Mouse (Mus musculus) lung, postnatal 10 days (tissue): ENCODE measurements around the gene March7.
A peak's percentile ranks its signal among the peaks of the same experiment; 100 is the strongest.

ENCODE experiments used
- DNase-seq: peaks from one replicate; pipeline ENCODE4 v3.0.0; 2021

March7 gene

DNA sequence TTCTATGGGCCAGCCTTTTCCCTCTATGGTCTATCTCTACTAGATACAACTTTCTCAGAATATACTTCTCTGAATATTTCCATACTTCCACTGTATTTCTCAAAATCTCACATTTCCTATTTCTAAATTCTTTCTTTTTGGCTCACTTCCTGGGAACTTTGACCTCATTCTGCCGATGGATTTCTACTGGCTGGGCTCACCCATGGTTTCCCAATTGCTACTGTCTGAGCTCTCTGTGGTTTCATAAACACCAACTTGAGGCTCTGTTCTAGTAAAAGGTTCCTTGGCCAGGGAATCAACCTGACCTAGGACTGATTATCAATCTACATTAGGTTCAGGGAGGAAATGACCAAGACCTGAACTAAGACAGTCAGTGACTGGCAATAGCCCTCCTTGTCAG lies 79.8 kb downstream of the March7 start:
- peak; percentile 29 for DNase-seq

DNA sequence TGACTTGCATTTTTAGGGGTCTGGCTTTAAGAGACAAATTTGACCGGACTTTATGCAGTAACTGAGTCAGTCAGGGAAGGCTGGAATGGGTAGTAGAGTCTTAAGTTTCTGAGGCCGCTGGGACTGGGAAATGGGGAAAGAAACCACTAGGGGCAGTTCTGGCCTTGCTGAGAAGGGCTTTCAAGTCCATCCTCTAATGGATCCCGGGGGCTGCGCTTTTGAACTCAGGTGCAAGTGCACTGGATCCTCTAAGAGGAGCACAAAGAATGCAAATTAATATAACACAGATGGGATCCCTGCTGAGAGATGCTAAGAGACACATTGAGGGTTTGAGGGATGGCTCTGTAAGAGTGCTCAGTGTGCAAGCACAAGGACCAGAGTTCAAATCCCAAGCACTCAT lies 81.7 kb downstream of the March7 start:
- DNase-seq = no peak

DNA sequence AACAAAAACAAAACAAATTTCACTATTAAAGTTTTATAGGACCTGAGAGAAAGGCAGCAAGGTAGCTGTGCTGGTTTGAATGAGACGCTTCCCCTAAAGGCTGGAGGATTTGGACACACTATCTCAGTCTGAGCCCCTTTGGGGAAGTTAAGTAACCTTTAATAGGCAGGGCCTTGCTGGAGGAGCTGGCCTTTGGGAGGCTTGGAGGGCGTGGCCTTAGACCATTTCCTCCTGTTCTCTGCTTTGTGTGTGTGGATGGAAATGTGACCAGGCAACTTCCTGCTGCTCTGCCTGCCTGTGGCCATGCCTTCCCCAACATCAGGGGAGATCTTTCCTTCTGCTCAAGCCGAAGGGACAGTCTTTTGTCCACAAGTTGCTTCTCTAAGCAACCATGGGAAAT lies 88.6 kb downstream of the March7 start:
- peak; percentile 25 for DNase-seq

DNA sequence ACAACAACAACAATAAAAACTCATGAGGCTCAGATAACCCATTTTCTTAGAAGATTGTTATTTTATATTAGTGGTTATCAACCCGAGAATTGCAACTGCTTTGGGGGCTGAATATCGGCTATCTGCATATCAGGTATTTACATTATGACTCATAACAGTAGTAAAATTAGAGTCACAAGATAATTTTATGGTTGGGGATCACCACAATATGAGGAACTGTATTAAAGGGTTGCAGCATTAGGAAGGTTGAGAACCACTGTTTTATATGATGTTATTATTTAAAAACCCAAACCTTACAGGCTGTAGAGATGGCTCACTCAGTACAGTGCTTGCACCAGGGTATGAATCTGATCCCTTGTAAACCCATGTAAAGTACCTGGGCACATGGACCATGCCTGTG lies 89.6 kb downstream of the March7 start:
- DNase-seq = no peak
